Mouse (Mus musculus) gastrocnemius, postnatal 25 days (tissue): ENCODE data around the gene Srrm4. TPM values are rescaled to one million over a fixed set of nuclear protein-coding genes. Genes with fewer than 3 reads are reported as not detected.
A peak's percentile ranks its signal among the peaks of the same experiment; 100 is the strongest.
"Not testable (repeated sequence)": the region's sequence is repeated elsewhere in the genome, so short reads cannot be mapped to it uniquely, and the experiment has no call there.

Experiments
- DNase-seq: peaks from one replicate; pipeline ENCODE4 v3.0.0; 2022
- total RNA-seq, 2 experiments: library from RNA; stranded (reverse); gene quantifications; 1 replicate in 1 of 2; 2 replicates in 1 of 2; pipeline ENCODE4 v1.2.3; 2021

The Srrm4 gene
- total RNA-seq, 2 experiments from 2014 or later: 0.20 to 0.24 TPM

DNA sequence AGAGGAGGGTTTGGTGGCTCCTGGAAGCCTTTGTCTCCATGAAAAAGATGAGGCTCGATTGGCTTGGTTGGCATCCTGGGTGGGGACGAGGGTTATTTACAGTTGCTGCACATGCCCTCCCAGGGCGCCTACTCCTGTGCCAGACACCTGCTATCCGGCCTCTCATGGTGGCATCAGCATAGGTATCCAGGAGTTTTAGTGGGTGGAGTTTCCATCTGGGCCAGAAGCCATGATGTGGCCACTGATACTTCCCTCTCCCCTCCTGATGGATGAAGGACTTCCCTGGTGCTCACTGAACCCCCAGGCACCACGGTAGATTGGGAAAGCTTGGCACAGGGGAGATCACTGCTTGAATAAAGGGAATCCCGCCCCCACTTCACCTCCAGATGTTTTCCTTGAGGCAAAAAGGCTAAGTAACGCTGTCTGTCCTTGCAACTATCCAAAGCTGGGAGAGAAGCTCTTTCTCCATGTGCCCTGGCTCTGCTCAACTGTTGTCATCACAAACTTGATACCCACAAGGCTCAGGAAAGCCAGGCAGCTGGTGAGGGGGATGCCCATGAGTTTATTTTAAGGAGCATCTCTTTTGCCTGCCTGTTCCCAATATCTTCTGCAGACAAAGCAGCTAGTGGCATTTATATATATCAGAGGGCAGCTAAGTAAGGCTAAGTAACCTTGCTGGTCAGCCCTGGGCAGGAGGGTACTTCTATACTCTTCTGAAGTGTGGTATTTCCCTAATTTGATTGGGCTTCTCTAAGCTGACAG is 148.7 kb downstream of the Srrm4 start:
- peak; percentile 45 for DNase-seq

- DNase-seq: no peak
Measured at GRCm38 (mm10) chr5:116440251-116440650, 151.4 kb downstream of the Srrm4 start.

GRCm38 (mm10) chr5:116438328-116438727 is 153.3 kb downstream of the Srrm4 start:
- no peak for DNase-seq

DNA sequence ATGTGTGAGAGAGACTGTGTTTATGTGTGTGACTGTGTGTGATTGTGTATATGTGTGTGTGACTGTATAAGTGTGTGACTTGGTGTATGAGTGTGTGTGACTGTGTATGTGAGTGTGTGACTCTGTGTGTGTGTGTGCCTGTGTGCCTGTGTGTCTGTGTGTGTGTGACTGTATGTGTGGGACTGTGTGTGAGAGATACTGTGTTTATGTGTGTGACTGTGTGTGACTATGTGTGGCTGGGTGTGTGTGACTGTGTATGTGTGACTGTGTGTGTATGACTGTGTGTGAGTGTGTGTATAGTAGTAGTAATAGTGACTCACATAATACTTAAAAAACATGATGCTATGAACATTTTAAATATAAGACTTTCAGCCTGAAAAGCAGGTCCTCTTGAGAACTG is 155.5 kb downstream of the Srrm4 start:
- DNase-seq: no peak

- DNase-seq: peak; percentile 26
Measured at GRCm38 (mm10) chr5:116434976-116435850, 156.4 kb downstream of the Srrm4 start.

DNA sequence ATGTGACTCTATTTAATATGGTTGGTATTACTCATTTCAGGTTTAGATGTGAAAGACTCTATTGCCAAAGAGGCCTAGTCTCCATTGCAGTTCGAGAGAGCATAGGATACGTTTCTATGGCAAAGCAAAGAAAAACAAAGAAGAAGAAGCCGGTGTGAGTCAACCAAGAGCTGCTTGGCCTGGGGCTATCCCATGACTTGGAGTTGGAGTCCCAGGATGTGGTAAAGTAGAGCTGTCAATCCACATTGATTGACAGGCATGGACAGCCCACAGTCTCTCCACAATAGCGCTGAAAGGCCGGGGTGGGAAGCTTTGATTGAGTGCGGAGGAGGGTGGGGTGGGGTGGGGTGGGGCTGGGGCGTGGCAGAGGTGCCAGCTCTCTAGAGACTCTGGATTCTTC is 158.7 kb downstream of the Srrm4 start:
- no peak for DNase-seq

GRCm38 (mm10) chr5:116426701-116427100 is 164.9 kb downstream of the Srrm4 start:
- DNase-seq: no peak

- not testable (repeated sequence) for DNase-seq
Measured at GRCm38 (mm10) chr5:116425709-116426108, 165.9 kb downstream of the Srrm4 start.

- DNase-seq: no peak
Measured at GRCm38 (mm10) chr5:116425273-116425672, 166.3 kb downstream of the Srrm4 start.

DNA sequence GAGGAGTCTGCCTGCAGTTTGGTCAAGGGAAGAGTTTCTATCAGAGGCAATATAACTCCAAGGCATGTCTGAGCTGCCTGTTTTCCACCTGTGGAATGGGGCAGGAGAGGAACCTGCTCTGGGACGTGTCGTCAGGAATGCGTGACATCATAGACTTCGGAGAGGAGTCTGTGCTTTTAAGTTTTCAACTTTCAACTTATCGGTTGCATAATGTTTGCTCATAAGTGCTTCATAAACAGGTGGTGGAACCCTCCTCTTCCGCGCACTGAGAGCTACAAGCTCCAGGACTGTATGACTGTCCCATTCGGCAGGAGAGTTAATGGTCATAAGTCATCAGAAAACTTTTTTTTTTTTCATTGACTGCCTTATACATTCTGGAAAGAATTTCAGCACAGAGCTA is 167.9 kb downstream of the Srrm4 start:
- no peak for DNase-seq

- DNase-seq: peak; percentile 95
Measured at GRCm38 (mm10) chr5:116422699-116423201, 168.9 kb downstream of the Srrm4 start, which contains the start of gene Hspb8. Gene Hspb8 (minus strand): TSS chr5:116422864.

DNA sequence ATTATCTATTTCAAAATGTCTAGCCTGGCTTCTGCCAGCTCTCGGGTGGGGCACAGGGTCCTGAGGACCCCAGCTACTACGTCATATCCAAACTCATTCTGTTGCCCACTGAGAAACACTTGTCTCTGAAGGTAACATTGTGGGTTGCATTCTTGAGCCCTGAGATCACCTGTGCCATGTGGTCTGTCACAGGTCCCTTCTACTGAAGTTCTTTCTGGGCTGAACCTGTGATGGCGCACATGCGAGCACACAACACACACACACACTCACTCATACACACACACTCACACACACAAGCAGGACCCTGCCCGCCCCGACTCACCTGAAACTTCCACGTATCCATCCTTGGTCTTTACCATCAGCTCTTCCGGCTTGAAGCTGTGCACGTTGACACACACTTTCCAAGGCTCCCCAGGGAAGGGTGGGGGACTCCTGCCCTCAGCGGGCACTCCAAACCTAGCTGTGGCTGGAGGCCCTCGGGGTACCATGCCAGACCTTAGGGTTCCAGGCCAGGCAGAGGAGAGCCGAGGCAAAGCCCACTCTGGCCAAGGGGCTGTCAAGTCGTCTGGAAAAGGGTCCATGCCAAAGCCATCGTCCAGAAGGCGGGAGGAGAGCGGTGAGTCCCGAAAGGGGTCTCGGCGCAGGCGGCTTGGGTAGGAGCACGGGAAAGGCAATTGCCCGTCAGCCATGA is 169.7 kb downstream of the Srrm4 start:
- no peak for DNase-seq

DNA sequence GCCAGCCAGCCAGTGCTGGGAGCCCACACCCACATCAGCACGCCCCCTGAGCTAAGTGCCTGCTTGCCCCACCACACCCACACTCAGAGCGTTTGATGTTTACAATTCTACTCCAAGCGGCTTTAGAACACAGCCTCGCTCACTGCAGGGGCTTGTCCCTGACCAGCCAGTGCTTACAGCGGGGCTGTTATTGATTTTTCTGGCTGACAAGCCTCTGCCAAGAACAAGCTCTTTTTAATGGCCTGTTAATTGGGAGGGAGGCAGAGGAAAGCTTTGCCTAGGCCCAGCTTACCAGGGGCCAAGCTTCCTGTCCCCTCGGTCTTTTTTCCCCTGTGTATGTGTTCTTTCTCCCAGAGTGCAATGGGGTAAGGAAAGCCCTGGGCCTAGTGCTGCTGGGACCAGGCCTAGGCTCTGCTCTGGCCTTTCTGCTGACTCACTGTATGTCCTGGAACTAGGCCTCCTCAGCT is 170.8 kb downstream of the Srrm4 start:
- peak; percentile 64 for DNase-seq

DNA sequence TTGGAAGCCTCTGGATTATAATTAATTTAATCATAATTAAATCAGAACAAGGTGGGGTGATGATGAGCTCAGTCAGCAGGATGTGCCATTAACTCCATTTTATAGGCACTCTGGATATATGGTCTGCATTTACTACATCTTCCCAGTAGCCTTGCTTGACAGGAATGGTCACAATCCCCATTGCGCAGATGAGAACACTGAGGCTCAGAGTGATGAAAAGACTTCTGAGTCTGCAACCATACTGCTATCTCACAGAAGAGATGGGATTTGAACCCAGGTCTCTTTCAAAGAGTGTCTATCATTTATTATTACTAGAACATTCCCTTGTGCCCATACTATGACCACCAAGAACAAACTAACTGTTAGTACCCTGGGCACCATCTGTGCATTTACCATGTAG is 171.4 kb downstream of the Srrm4 start:
- DNase-seq: no peak

- peak; percentile 60 for DNase-seq
Measured at GRCm38 (mm10) chr5:116419322-116420045, 172.1 kb downstream of the Srrm4 start.

DNA sequence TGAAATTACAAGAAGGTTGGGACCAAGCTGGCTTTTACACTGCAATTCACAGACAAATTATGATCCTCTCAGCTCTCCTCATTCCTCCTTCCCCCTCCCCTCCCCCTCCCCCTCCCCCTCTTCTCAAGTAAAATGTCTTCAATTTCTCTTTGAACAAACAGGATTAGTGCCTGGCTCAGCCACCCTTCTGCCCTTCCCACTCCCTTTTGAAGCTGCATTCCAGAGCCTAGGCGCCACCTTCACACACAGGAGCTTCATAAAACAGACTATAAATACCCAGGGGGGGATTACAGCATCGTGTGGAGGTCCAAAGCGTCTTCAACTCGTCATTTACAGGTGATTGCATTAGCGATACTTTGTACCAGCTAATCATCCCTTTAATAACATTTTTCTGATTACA is 175.4 kb downstream of the Srrm4 start:
- DNase-seq: no peak

- DNase-seq: no peak
Measured at GRCm38 (mm10) chr5:116409689-116410590, 181.7 kb downstream of the Srrm4 start.

DNA sequence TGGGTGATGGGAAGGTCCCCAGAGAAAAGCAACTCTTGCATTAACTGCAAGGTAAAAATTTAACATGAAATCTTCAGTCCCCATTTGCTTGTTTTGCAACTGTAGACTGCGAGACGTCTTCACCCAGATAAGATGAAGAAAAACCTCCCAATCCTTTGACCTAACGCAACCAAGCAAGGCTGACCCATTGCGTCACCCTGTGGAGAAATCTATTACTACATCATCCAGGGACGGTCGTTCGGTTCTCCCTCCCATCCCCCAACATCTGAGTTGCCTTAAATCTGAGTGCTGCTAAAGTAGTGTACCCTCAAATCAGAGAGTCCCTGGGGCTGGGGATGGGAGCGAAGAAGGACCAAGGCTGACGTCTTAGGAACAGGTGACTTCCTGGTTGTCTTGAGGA is 182.7 kb downstream of the Srrm4 start:
- no peak for DNase-seq

- DNase-seq: no peak
Measured at GRCm38 (mm10) chr5:116407936-116408335, 183.7 kb downstream of the Srrm4 start.

- DNase-seq: no peak
Measured at GRCm38 (mm10) chr5:116407321-116407720, 184.3 kb downstream of the Srrm4 start.

DNA sequence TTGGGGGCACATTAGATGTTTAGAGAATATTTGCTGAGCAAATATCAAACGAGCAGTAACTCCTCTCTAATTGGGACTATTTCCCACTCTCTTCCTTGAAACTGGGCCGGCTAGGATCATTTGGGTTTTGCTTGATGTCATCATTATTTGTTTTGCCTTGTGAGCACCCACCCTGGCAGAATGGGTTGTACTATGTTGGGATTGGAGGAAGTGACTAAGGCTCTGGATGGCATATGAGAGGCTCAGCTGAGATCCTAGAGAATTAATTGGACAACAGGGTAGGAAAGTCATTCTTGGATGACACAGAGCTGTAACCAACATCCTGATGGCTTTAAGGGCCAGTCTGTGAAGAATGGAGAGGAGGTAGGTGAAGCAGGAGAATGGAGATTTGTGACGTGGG is 185.1 kb downstream of the Srrm4 start:
- no peak for DNase-seq
